Mouse (Mus musculus) midbrain, postnatal 0 days (tissue): ENCODE results near the gene Camk2d. TPM values are rescaled to one million over a fixed set of nuclear protein-coding genes. Genes with fewer than 3 reads are reported as not detected.

ENCODE experiments used
- ATAC-seq: fragments of 200-750 bp; cut with Nextera tagmentation; 2 replicates; pipeline ENCODE4 v1.8.0; 2017; ENCODE audit warnings: moderate number of reproducible peaks, mild to moderate bottlenecking, moderate TSS enrichment, moderate library complexity; ENCODE audit not compliant: low FRiP score
- DNase-seq: peaks from one replicate; pipeline ENCODE4 v3.0.0-alpha.2; 2015; ENCODE audit warnings: low spot score
- H3K27ac ChIP-seq: fragments of 300-500 bp; sonication (generic); 2 replicates; pipeline ENCODE4 v1.5.1; 2014; ENCODE audit warnings: low read depth, mild to moderate bottlenecking, low read length, mixed read lengths
- H3K27me3 ChIP-seq: fragments of 300-500 bp; sonication (generic); 2 replicates; pipeline ENCODE4 v1.6.1; 2014; ENCODE audit warnings: low read length, control low read depth, mixed read lengths; ENCODE audit not compliant: insufficient read depth
- H3K36me3 ChIP-seq: fragments of 300-500 bp; sonication (generic); 2 replicates; pipeline ENCODE4 v1.6.1; 2014; ENCODE audit warnings: low read length, control low read depth, mixed read lengths; ENCODE audit not compliant: insufficient read depth
- H3K4me1 ChIP-seq: fragments of 300-500 bp; sonication (generic); 2 replicates; pipeline ENCODE4 v1.6.1; 2014; ENCODE audit warnings: mild to moderate bottlenecking, control low read depth, antibody characterized with exemption, low read length, mixed read lengths; ENCODE audit not compliant: insufficient read depth
- H3K4me2 ChIP-seq: fragments of 300-500 bp; sonication (generic); 2 replicates; pipeline ENCODE4 v1.6.1; 2014; ENCODE audit warnings: low read depth, mild to moderate bottlenecking, low read length, mixed read lengths; ENCODE audit not compliant: poor library complexity, severe bottlenecking
- H3K4me3 ChIP-seq: fragments of 300-500 bp; sonication (generic); 2 replicates; pipeline ENCODE4 v1.5.1; 2014; ENCODE audit warnings: low read depth, mild to moderate bottlenecking, low read length, moderate library complexity
- H3K9ac ChIP-seq: fragments of 300-500 bp; sonication (generic); replicated peaks from 2 replicates; pipeline ENCODE4 v1.6.1; 2014; ENCODE audit warnings: mild to moderate bottlenecking, low read length, moderate library complexity, mixed read lengths; ENCODE audit not compliant: poor library complexity, severe bottlenecking
- H3K9me3 ChIP-seq: fragments of 300-500 bp; sonication (generic); 2 replicates; pipeline ENCODE4 v1.6.1; 2016; ENCODE audit warnings: low read length, control low read depth
- CTCF ChIP-seq: IDR thresholded peaks from 2 replicates; pipeline ENCODE4 v1.5.1; 2016; ENCODE audit warnings: antibody characterized with exemption, mild to moderate bottlenecking
- WGBS: fragments of 180-500 bp; shearing (Covaris S2); extraction: QIAGEN DNeasy Blood & Tissue Kit; methylation state at CpG from one replicate; pipeline ENCODE4 v1.1.7; 2014; 5-methylcytosine and 5-hydroxymethylcytosine counted together
- polyA plus RNA-seq: library from polyadenylated mRNA; unstranded; fragments of >200 nt; fragmentation: Nextera tagmentation; extraction: Ambion mirVana; gene quantifications from 2 replicates; pipeline ENCODE4 v1.2.1, GENCODE M21; 2015
- total RNA-seq: library from RNA; depleted of rRNA; stranded (reverse); fragments of >200 nt; gene quantifications from 2 replicates; pipeline ENCODE4 v1.2.3, GENCODE M21; 2014

Gene Camk2d
- total and polyA plus RNA-seq, 2 experiments from 2014 or later, result 95.8 to 143 TPM

DNA sequence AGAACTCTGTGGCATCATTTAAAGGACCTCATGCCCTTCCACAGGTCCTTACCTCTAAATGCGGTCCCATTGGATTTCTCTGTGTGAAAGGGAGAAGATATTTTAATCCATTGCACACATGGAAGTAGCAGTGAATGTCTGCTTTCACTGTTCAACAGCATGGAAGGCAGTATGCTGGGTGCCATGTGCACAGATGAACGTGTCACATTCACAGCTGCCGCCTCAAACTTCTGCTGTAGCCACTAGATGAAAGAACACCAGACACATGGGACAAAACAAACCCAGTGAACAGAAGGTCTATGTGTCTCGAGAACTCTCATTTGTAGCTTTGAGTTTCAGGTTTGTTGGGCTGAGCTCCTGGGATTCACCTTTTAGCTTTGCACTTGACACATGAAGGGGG is 168.6 kb downstream of the Camk2d start:
- H3K4me3 ChIP-seq, result no peak overlapping the region
- H3K4me2 ChIP-seq, result no peak overlapping the region
- DNase-seq, result no peak
- H3K36me3 ChIP-seq, result no peaks in the 10 kb centered on the region
- ATAC-seq, result no peak
- H3K27me3 ChIP-seq, result no peaks in the 10 kb centered on the region
- 98% methylated on average over 4 of the region's 4 CpGs for WGBS
- H3K27ac ChIP-seq, result no peak overlapping the region
- no peak overlapping the region for H3K9ac ChIP-seq
- H3K9me3 ChIP-seq, result no peaks in the 10 kb centered on the region
- H3K4me1 ChIP-seq, result no peaks in the 10 kb centered on the region
- no peak for TF ChIP-seq CTCF

DNA sequence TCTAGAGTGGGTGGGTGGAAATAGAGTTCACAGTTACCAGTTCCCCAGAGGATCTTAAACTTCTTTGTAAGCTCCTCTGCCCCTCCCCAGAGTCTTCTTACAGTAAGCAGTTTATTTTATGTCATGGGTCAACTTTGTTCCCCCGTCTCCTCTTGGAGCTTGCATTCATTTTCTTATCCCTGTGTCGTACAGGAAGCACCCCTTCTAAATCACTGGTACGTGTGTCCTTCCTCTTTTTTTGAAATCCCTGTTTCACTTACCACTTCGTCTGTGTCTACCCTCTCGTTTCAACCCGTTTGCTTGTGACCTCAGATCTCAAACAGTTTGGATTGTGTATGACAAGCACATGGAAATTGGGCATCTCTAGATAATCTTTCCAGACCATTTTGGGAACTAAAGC is 174.0 kb downstream of the Camk2d start:
- Histone ChIP-seq H3K4me1 (no peaks in the 10 kb centered on the region), H3K27ac (no peak overlapping the region), H3K27me3 (no peaks in the 10 kb centered on the region), H3K4me3 (no peak overlapping the region), H3K9ac (no peak overlapping the region), H3K4me2 (no peak overlapping the region), H3K9me3 (no peaks in the 10 kb centered on the region), H3K36me3 (no peaks in the 10 kb centered on the region)
- no peak for TF ChIP-seq CTCF
- 71% methylated on average over 6 of the region's 6 CpGs for WGBS
- ATAC-seq (no peak), DNase-seq (no peak)

DNA sequence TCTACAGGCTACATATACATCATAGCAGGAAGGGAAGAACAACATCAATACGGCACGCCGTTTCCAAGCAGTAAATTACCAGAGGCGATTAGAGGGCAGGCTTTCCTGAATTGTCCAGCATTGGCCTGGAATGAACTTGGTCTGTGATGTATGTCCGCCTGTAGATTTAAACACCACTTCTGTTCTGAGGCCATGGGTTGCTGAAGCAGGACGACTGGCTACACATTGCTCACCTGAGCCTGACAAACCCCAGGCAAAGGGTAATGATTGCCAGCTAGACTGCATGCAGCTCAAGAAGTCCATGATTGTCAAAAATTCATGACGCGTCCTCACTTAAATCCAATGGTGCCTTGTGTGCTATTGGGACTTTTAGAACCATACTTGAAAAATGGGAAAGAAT is 174.9 kb downstream of the Camk2d start:
- 80% methylated on average over 8 of the region's 8 CpGs for WGBS
- H3K4me2 ChIP-seq, result no peak overlapping the region
- ATAC-seq (no peak), DNase-seq (no peak)
- H3K4me3 ChIP-seq, result no peak overlapping the region
- no peaks in the 10 kb centered on the region for H3K4me1 ChIP-seq
- H3K36me3 ChIP-seq, result no peaks in the 10 kb centered on the region
- no peaks in the 10 kb centered on the region for H3K9me3 ChIP-seq
- H3K27me3 ChIP-seq, result no peaks in the 10 kb centered on the region
- H3K9ac ChIP-seq, result no peak overlapping the region
- TF ChIP-seq CTCF, result no peak
- no peak overlapping the region for H3K27ac ChIP-seq

DNA sequence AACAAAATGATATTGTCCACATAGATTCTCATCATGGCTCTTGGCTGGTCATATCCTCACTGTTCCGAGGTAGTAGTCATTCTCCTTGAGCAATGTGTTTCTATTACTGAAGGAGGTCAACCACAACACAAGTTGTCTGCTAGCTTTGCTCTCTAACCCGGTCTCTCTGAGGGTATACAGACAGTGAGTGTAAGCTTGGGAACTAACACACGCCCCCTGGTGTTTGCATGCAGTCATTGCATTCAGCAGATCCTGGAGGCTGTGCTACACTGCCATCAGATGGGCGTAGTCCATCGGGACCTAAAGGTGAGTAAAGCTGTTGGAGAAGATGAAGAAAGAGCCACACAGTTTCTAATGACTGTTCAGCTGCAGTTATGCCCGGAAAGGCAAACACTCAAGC is 175.4 kb downstream of the Camk2d start:
- peak; percentile 65; the same call in 1 of the 2 replicates for ATAC-seq
- H3K4me1 ChIP-seq, result no peaks in the 10 kb centered on the region
- no peaks in the 10 kb centered on the region for H3K36me3 ChIP-seq
- TF ChIP-seq CTCF, result peak; percentile 86
- no peak overlapping the region for H3K9ac ChIP-seq
- H3K4me2 ChIP-seq, result no peak overlapping the region
- H3K27ac ChIP-seq, result no peak overlapping the region
- H3K4me3 ChIP-seq, result no peak overlapping the region
- H3K27me3 ChIP-seq, result no peaks in the 10 kb centered on the region
- DNase-seq, result peak; percentile 79
- WGBS, result 27% methylated on average over 6 of the region's 6 CpGs
- H3K9me3 ChIP-seq, result no peaks in the 10 kb centered on the region

DNA sequence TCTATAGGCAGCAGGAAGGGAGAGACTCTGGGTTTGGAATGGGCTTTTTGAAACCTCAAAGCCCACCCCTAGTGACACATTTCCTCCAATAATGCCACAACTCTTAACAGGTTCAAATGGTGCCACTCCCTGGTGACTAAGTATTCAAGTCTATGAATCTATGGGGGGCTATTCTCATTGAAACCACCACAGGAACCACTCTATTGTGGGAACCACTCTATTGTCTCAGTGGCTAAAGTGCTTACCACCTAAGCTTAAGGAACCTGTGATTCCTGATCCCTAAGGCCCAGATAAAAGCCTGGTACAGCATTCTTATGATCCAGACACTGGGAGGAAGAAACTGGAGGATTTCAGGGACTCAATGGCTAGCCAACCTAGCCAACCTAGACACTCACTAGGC is 179.9 kb downstream of the Camk2d start:
- no peak overlapping the region for H3K4me3 ChIP-seq
- ATAC-seq (no peak), DNase-seq (no peak)
- H3K27me3 ChIP-seq, result no peaks in the 10 kb centered on the region
- TF ChIP-seq CTCF, result no peak
- no peak overlapping the region for H3K27ac ChIP-seq
- no peak overlapping the region for H3K9ac ChIP-seq
- H3K4me2 ChIP-seq, result no peak overlapping the region
- no peaks in the 10 kb centered on the region for H3K4me1 ChIP-seq
- H3K36me3 ChIP-seq, result no peaks in the 10 kb centered on the region
- no peaks in the 10 kb centered on the region for H3K9me3 ChIP-seq

DNA sequence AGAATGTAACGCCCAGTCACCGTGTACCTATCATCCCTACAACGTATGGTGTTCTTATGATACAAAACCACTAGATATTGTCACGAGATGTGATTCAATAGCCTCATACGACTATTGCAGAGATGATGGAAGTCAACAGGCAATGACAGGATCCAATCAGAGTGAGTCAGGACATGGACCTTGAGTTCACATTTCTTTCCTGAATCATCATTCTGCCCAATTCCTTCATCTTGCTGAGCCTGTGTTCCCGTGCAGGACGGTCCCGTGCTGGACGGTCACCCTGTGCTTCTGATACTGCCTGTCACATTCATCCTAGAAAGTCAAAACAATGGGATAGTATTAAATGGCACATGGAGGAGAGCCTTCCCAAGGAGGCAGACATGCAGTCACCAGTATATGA is 181.0 kb downstream of the Camk2d start:
- no peak for TF ChIP-seq CTCF
- H3K36me3 ChIP-seq, result no peaks in the 10 kb centered on the region

More for the DNA sequence above, 181.0 kb downstream of the Camk2d start:
- Histone ChIP-seq H3K4me2 (no peak overlapping the region), H3K27me3 (no peaks in the 10 kb centered on the region), H3K4me1 (no peaks in the 10 kb centered on the region), H3K4me3 (no peak overlapping the region), H3K9ac (no peak overlapping the region), H3K9me3 (no peaks in the 10 kb centered on the region), H3K27ac (no peak overlapping the region)
- DNase-seq (no peak), ATAC-seq (no peak)
- WGBS, result 96% methylated on average over 9 of the region's 9 CpGs
